Mouse (Mus musculus) intestine, postnatal 0 days (tissue): ENCODE measurements around the gene Ank2. TPM values are rescaled to one million over a fixed set of nuclear protein-coding genes. Genes with fewer than 3 reads are reported as not detected.

ENCODE experiments used
- ATAC-seq: fragments of 200-750 bp; cut with Nextera tagmentation; 2 replicates; pipeline ENCODE4 v1.8.0; 2017; ENCODE audit warnings: mild to moderate bottlenecking, moderate TSS enrichment, moderate library complexity
- H3K27ac ChIP-seq: fragments of 300-500 bp; sonication (generic); 2 replicates; pipeline ENCODE4 v1.5.1; 2014; ENCODE audit warnings: mild to moderate bottlenecking, low read depth, low read length, moderate library complexity
- H3K27me3 ChIP-seq: fragments of 300-500 bp; sonication (generic); replicated peaks from 2 replicates; pipeline ENCODE4 v1.6.1; 2014; ENCODE audit warnings: low read length, mixed read lengths; ENCODE audit not compliant: control insufficient read depth, insufficient read depth
- H3K36me3 ChIP-seq: fragments of 300-500 bp; sonication (generic); 2 replicates; pipeline ENCODE4 v1.6.1; 2014; ENCODE audit warnings: mild to moderate bottlenecking, moderate library complexity; ENCODE audit not compliant: control insufficient read depth, insufficient read depth
- H3K4me1 ChIP-seq: fragments of 300-500 bp; sonication (generic); replicated peaks from 2 replicates; pipeline ENCODE4 v1.6.1; 2014; ENCODE audit warnings: antibody characterized with exemption, low read length, mixed read lengths; ENCODE audit not compliant: control insufficient read depth, insufficient read depth
- H3K4me2 ChIP-seq: fragments of 300-500 bp; sonication (generic); replicated peaks from 2 replicates; pipeline ENCODE4 v1.6.1; 2014; ENCODE audit warnings: low read depth, mild to moderate bottlenecking, moderate library complexity
- H3K4me3 ChIP-seq: fragments of 300-500 bp; sonication (generic); 2 replicates; pipeline ENCODE4 v1.5.1; 2014; ENCODE audit warnings: low read depth, low read length
- H3K9ac ChIP-seq: fragments of 300-500 bp; sonication (generic); 2 replicates; pipeline ENCODE4 v1.6.1; 2014; ENCODE audit warnings: mild to moderate bottlenecking, low read depth, low read length
- H3K9me3 ChIP-seq: fragments of 300-500 bp; sonication (generic); 2 replicates; pipeline ENCODE4 v1.6.1; 2016; ENCODE audit warnings: mixed run types; ENCODE audit not compliant: control insufficient read depth
- CTCF ChIP-seq: sonication (generic); IDR thresholded peaks from 2 replicates; pipeline ENCODE4 v1.5.1; 2016; ENCODE audit warnings: low read depth, mild to moderate bottlenecking, control low read depth, antibody characterized with exemption, moderate library complexity
- WGBS: fragments of 180-500 bp; shearing (Covaris S2); extraction: QIAGEN DNeasy Blood & Tissue Kit; methylation state at CpG from one replicate; pipeline ENCODE4 v1.1.7; 2014; 5-methylcytosine and 5-hydroxymethylcytosine counted together
- polyA plus RNA-seq: library from polyadenylated mRNA; unstranded; fragments of >200 nt; fragmentation: Nextera tagmentation; extraction: Ambion mirVana; gene quantifications from 2 replicates; pipeline ENCODE4 v1.2.1, GENCODE M21; 2015

Gene Ank2
- polyA plus RNA-seq, 1 experiment from 2014 or later = 9.0 TPM

GRCm38 (mm10) chr3:127004860-127005633 lies 494.1 kb downstream of the Ank2 start:
- no peak overlapping the region for H3K4me3 ChIP-seq
- H3K36me3 ChIP-seq = no peaks in the 10 kb centered on the region
- no peak overlapping the region; the same call in 1 of the 2 replicates for H3K4me2 ChIP-seq
- no peak overlapping the region for H3K27ac ChIP-seq
- peak; percentile 65 for TF ChIP-seq CTCF
- H3K9me3 ChIP-seq = no peaks in the 10 kb centered on the region
- ATAC-seq = peak; percentile 98
- no peaks in the 10 kb centered on the region for H3K4me1 ChIP-seq
- no peaks in the 10 kb centered on the region for H3K27me3 ChIP-seq
- 64% methylated on average over 9 of the region's 9 CpGs for WGBS
- H3K9ac ChIP-seq = no peak overlapping the region

DNA sequence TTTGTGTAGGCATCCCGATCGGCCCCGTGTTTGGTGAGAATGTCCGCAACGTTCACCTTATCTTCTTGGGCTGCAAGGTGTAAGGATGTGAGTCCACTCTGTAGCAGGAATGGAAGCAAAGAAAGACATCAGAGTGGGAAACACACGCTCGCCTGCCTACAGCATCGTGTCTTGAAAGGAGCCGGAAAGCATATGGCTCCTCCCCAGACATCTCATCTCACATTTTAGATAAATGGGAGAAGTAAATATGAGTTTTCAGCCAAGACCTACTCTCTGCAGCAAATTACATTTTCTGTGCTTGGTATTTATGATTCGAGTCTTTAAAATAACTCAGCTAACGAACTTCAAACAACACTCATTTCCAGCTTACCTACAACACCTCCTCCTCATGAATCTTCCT lies 495.2 kb downstream of the Ank2 start:
- no peak for TF ChIP-seq CTCF
- Histone ChIP-seq H3K4me3 (no peak overlapping the region), H3K36me3 (no peaks in the 10 kb centered on the region), H3K27me3 (no peaks in the 10 kb centered on the region), H3K9ac (no peak overlapping the region), H3K9me3 (no peaks in the 10 kb centered on the region), H3K4me2 (no peak overlapping the region), H3K27ac (no peak overlapping the region), H3K4me1 (no peaks in the 10 kb centered on the region)
- WGBS = 95% methylated on average over 11 of the region's 11 CpGs
- ATAC-seq = no peak

DNA sequence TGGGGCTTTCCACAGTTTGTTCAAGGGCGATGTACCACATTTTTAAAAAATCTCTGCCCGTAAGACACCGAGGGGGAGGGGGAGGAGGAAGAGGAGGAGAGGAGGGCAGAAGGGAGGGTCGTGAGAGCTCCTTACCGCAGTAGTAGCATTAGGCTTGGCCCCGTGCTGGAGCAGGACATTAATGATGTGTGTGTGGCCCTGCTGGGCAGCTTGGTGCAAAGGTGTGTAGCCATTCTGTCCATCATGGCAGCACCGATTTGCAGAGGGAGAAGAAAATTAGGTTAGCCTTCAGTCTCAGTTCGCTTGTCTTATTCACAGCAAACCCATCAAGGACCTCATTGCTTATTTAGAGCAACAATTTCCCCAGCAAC lies 500.4 kb downstream of the Ank2 start:
- Histone ChIP-seq H3K9me3 (no peaks in the 10 kb centered on the region), H3K27ac (no peak overlapping the region), H3K36me3 (no peaks in the 10 kb centered on the region), H3K4me3 (no peak overlapping the region), H3K9ac (no peak overlapping the region), H3K27me3 (no peaks in the 10 kb centered on the region), H3K4me2 (peak overlapping the region; percentile 51), H3K4me1 (no peaks in the 10 kb centered on the region)
- ATAC-seq = no peak
- TF ChIP-seq CTCF = no peak
- 22% methylated on average over 8 of the region's 8 CpGs for WGBS

DNA sequence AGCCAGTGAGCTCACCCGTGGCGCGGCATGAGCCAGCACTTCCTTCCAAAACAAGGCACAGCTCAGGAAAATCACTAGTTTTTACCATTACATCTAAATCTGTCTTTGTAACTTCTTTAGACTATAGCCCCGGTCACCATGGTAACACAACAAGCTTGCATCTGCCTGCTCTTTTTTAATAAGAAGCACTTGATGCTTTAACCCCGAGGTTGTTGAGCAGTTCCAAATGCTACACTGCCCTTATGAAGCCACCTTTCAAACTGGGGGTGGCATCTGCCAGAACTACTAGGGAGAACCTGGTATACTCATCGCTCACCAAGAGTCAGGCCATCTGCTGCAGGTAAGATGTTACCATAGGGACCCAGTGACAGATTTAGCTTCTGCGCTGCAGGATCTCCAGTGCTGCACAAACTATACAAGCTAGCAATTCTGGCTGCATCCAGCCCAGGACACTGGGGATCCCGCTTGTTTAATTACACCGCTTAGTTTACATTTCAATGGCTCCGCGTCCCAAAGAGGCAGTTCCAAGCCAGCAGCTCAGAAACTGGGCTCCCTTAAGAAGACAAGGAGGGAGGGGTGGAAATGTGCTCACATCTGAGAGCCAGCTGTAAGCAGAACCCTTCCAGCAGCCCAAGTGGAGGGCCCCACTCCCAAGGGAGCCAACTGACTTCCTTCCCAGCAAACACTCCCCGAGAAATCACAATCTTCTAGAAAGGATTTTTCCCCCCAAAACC lies 501.0 kb downstream of the Ank2 start:
- no peak for ATAC-seq
- Histone ChIP-seq H3K9ac (no peak overlapping the region), H3K4me3 (peak overlapping the region; percentile 16; the same call in 1 of the 2 replicates), H3K9me3 (no peaks in the 10 kb centered on the region), H3K27ac (no peak overlapping the region), H3K4me2 (peak overlapping the region; percentile 51), H3K27me3 (no peaks in the 10 kb centered on the region), H3K4me1 (no peaks in the 10 kb centered on the region), H3K36me3 (no peaks in the 10 kb centered on the region)
- 35% methylated on average over 12 of the region's 12 CpGs for WGBS
- TF ChIP-seq CTCF = no peak

DNA sequence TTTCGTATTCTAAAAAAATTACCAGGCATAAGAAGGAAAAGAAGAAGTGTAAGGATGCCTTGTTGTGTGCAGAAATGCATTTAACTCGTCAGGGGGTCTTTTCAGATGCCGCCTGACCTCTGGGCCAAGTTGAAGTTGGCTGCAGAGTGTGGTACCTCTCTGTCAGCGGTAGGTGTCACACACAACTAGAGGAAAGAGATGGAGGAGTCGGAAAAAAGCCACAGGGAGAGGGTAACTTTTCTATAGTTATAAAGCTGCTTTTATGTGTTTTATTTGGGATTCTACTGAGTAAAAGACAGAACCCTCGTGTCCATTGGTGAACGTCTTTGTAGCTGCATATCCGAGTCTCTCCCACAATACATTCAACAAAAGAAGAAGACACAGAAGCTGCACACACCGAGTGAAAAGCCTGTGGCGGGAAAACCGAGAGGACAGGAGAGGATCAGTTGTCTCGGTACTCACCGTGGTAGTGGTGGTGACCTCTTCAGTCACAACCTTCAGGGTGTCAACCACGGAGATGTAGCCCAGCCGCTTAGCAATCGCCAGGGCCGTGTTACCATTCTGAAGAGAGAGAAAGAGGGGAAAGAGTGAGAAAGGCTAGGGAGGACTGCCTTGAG lies 501.7 kb downstream of the Ank2 start:
- WGBS = 33% methylated on average over 17 of the region's 17 CpGs
- TF ChIP-seq CTCF = peak; percentile 63
- H3K4me3 ChIP-seq = peak overlapping the region; percentile 16; the same call in 1 of the 2 replicates
- H3K9ac ChIP-seq = no peak overlapping the region
- no peaks in the 10 kb centered on the region for H3K9me3 ChIP-seq
- no peak for ATAC-seq
- peak overlapping the region; percentile 28; the same call in 1 of the 2 replicates for H3K27ac ChIP-seq
- no peaks in the 10 kb centered on the region for H3K36me3 ChIP-seq
- H3K4me1 ChIP-seq = no peaks in the 10 kb centered on the region
- H3K4me2 ChIP-seq = peak overlapping the region; percentile 51
- H3K27me3 ChIP-seq = no peaks in the 10 kb centered on the region

- Histone ChIP-seq H3K4me3 (no peak overlapping the region), H3K4me2 (peak overlapping the region; percentile 51), H3K9ac (no peak overlapping the region), H3K36me3 (no peaks in the 10 kb centered on the region), H3K9me3 (no peaks in the 10 kb centered on the region), H3K27ac (no peak overlapping the region), H3K4me1 (no peaks in the 10 kb centered on the region), H3K27me3 (no peaks in the 10 kb centered on the region)
- no peak for TF ChIP-seq CTCF
- no peak for ATAC-seq
- WGBS = 75% methylated on average over 8 of the region's 8 CpGs
These were observed 502.4 kb downstream of the Ank2 start for GRCm38 (mm10) chr3:126996721-126997120.
